20 mouse cellular contexts compared by ENCODE assay signal in genomic region chr13:106715234-106715633, GRCm38 (mm10).
DNase-seq lines count a peak whose midpoint lies in the region; ATAC-seq lines count a peak whose summit lies in the region.
"Had no signal": no experiment of that assay in that cellular context is flagged by ENCODE, and none has a peak within 500 bp of the region (broad histone marks: within the 10 kb centered on the region; RNA-seq: fewer than 3 reads in every experiment).

No protein-coding gene starts in this region.

- H3K27me3 ChIP-seq in kidney, embryonic 15.5 days: no peaks in the 10 kb centered on the region
- no peaks in the 10 kb centered on the region for H3K27me3 ChIP-seq in kidney, embryonic 14.5 days (ENCODE audit: control insufficient read depth, insufficient read depth, low read length)
- no peaks in the 10 kb centered on the region for H3K27me3 ChIP-seq in midbrain, embryonic 11.5 days (ENCODE audit: control insufficient read depth, insufficient read depth, low read length)
- H3K27me3 ChIP-seq in midbrain, embryonic 15.5 days (replicated peaks): no peaks in the 10 kb centered on the region
- H3K27me3 ChIP-seq: forebrain, embryonic 13.5 days; heart, embryonic 15.5 days; lung, embryonic 15.5 days; megakaryocyte, embryonic 14.5 days; neural tube, embryonic 15.5 days had no signal

- H3K4me1 ChIP-seq in kidney, embryonic 15.5 days: no peaks in the 10 kb centered on the region
- no peaks in the 10 kb centered on the region for H3K4me1 ChIP-seq in kidney, embryonic 14.5 days (ENCODE audit: control insufficient read depth, insufficient read depth, low read length)
- no peaks in the 10 kb centered on the region for H3K4me1 ChIP-seq in midbrain, embryonic 11.5 days (ENCODE audit: control insufficient read depth, insufficient read depth, low read length)
- no peaks in the 10 kb centered on the region for H3K4me1 ChIP-seq in midbrain, embryonic 15.5 days
- H3K4me1 ChIP-seq: forebrain, embryonic 13.5 days; heart, embryonic 15.5 days; lung, embryonic 15.5 days; neural tube, embryonic 15.5 days had no signal

- no peak overlapping the region for H3K27ac ChIP-seq in kidney, embryonic 15.5 days
- H3K27ac ChIP-seq in kidney, embryonic 14.5 days (ENCODE audit: low read depth, low read length): no peak overlapping the region
- H3K27ac ChIP-seq in midbrain, embryonic 11.5 days (ENCODE audit: low read depth, low read length): no peak overlapping the region
- H3K27ac ChIP-seq in midbrain, embryonic 15.5 days: no peak overlapping the region
- H3K27ac ChIP-seq: forebrain, embryonic 13.5 days; heart, embryonic 15.5 days; layer of hippocampus, adult 2 months; left cerebral cortex, adult 2 months; liver, embryonic 14.5 days; lung, embryonic 15.5 days; neural tube, embryonic 15.5 days had no signal

- DNase-seq in heart, adult 11 months: peak; percentile 31
- DNase-seq in heart, postnatal 10 days: no peak
- DNase-seq in midbrain, embryonic 11.5 days (ENCODE audit: low spot score, missing footprints): no peak
- DNase-seq in left cerebral cortex, adult 8-10 months (ENCODE audit: low spot score in 2 of 2): no peak
- DNase-seq: cerebellum, adult 11-12 months; cerebellum, adult 9-11 months; kidney, adult 9 months had no signal

- peak; percentile 25; the same call in 1 of the 2 replicates for ATAC-seq in kidney, embryonic 15.5 days (replicated peaks; ENCODE audit: low FRiP score)
- ATAC-seq in kidney, embryonic 14.5 days (ENCODE audit: low FRiP score, low TSS enrichment): no peak
- ATAC-seq in midbrain, embryonic 11.5 days (ENCODE audit: low FRiP score): peak; percentile 31; the same call in 1 of the 2 replicates
- ATAC-seq in midbrain, embryonic 15.5 days (replicated peaks): no peak
- ATAC-seq: intestine, embryonic 16.5 days had no signal

- no peak overlapping the region for H3K9ac ChIP-seq in kidney, embryonic 15.5 days
- H3K9ac ChIP-seq in kidney, embryonic 14.5 days (ENCODE audit: low read depth, low read length): no peak overlapping the region
- H3K9ac ChIP-seq in midbrain, embryonic 11.5 days (ENCODE audit: low read length): no peak overlapping the region
- H3K9ac ChIP-seq in midbrain, embryonic 15.5 days: no peak overlapping the region
- H3K9ac ChIP-seq: forebrain, embryonic 13.5 days; heart, embryonic 15.5 days; liver, embryonic 14.5 days; lung, embryonic 15.5 days; neural tube, embryonic 15.5 days had no signal

- no peaks in the 10 kb centered on the region for H3K9me3 ChIP-seq in kidney, embryonic 15.5 days (replicated peaks)
- no peaks in the 10 kb centered on the region for H3K9me3 ChIP-seq in kidney, embryonic 14.5 days (ENCODE audit: control insufficient read depth, low read length)
- no peaks in the 10 kb centered on the region for H3K9me3 ChIP-seq in midbrain, embryonic 11.5 days (ENCODE audit: control insufficient read depth, low read length)
- no peaks in the 10 kb centered on the region for H3K9me3 ChIP-seq in midbrain, embryonic 15.5 days
- H3K9me3 ChIP-seq: forebrain, embryonic 13.5 days; heart, embryonic 15.5 days; lung, embryonic 15.5 days; megakaryocyte, embryonic 14.5 days; neural tube, embryonic 15.5 days had no signal

- H3K4me2 ChIP-seq in kidney, embryonic 15.5 days: no peak overlapping the region
- no peak overlapping the region for H3K4me2 ChIP-seq in kidney, embryonic 14.5 days (replicated peaks; ENCODE audit: low read depth, low read length)
- no peak overlapping the region for H3K4me2 ChIP-seq in midbrain, embryonic 11.5 days
- H3K4me2 ChIP-seq in midbrain, embryonic 15.5 days: no peak overlapping the region
- H3K4me2 ChIP-seq: forebrain, embryonic 13.5 days; heart, embryonic 15.5 days; lung, embryonic 15.5 days; neural tube, embryonic 15.5 days had no signal

- H3K4me3 ChIP-seq in kidney, embryonic 15.5 days (replicated peaks): no peak overlapping the region
- no peak overlapping the region for H3K4me3 ChIP-seq in kidney, embryonic 14.5 days (ENCODE audit: low read length)
- H3K4me3 ChIP-seq in midbrain, embryonic 11.5 days (ENCODE audit: low read depth, low read length): no peak overlapping the region
- no peak overlapping the region for H3K4me3 ChIP-seq in midbrain, embryonic 15.5 days
- H3K4me3 ChIP-seq: erythroblast, embryonic 14.5 days; forebrain, embryonic 13.5 days; heart, embryonic 15.5 days; layer of hippocampus, adult 2 months; left cerebral cortex, adult 2 months; lung, embryonic 15.5 days; megakaryocyte, embryonic 14.5 days; neural tube, embryonic 15.5 days had no signal

- no peaks in the 10 kb centered on the region for H3K36me3 ChIP-seq in kidney, embryonic 15.5 days
- no peaks in the 10 kb centered on the region for H3K36me3 ChIP-seq in kidney, embryonic 14.5 days (ENCODE audit: control insufficient read depth, insufficient read depth, low read length)
- no peaks in the 10 kb centered on the region for H3K36me3 ChIP-seq in midbrain, embryonic 11.5 days (ENCODE audit: control insufficient read depth, insufficient read depth, low read length)
- H3K36me3 ChIP-seq in midbrain, embryonic 15.5 days (replicated peaks): no peaks in the 10 kb centered on the region
- H3K36me3 ChIP-seq: heart, embryonic 15.5 days; lung, embryonic 15.5 days; neural tube, embryonic 15.5 days had no signal

- intact Hi-C loops in heart, postnatal 10 days (cut with DNase I): loop anchor here (10.0 kb wide), 1 partner anchor 1270 kb away; the partner anchor contains the start of gene Htr1a

- WGBS in kidney, embryonic 15.5 days: 78% methylated on average over 8 of the region's 8 CpGs
- WGBS in kidney, embryonic 14.5 days: 87% methylated on average over 8 of the region's 8 CpGs
- 84% methylated on average over 8 of the region's 8 CpGs for WGBS in midbrain, embryonic 11.5 days
- 83% methylated on average over 8 of the region's 8 CpGs for WGBS in midbrain, embryonic 15.5 days

Comparison
In these comparisons a context has a peak if more than half of its experiments do, and no peak if none do; other contexts are left out.
1. ATAC-seq: peak in kidney, embryonic 15.5 days (single experiment) and midbrain, embryonic 11.5 days (single experiment); none in kidney, embryonic 14.5 days (single experiment) and midbrain, embryonic 15.5 days (single experiment).